Mouse (Mus musculus) small intestine, adult 2 months (tissue): Measurements from ENCODE around the gene Armc2.

Experiments
- CTCF ChIP-seq: fragments of 200-500 bp; IDR thresholded peaks from 2 replicates; pipeline ENCODE4 v1.5.1; 2012; ENCODE audit warnings: low read depth, mild to moderate bottlenecking, control low read depth, inconsistent platforms, low read length, moderate library complexity, mixed read lengths; ENCODE audit not compliant: insufficient replicate concordance, insufficient read length; ENCODE audit errors: extremely low read depth
- POLR2A ChIP-seq: fragments of 200-500 bp; IDR thresholded peaks from 2 replicates; pipeline ENCODE4 v1.6.1; 2012; ENCODE audit warnings: low read depth, mild to moderate bottlenecking, control low read depth, inconsistent platforms, low read length, moderate library complexity

- TF ChIP-seq CTCF (no peak), POLR2A (no peak)
Measured at GRCm38 (mm10) chr10:42064446-42064845, 46.2 kb upstream of the Armc2 start.
